Mouse (Mus musculus) E14TG2a.4 (cell line): Measurements from ENCODE around the gene Eps8.

Experiments used
- H3K27me3 ChIP-seq: 2 replicates; pipeline ENCODE4 v1.6.1; 2014; ENCODE audit warnings: low read length, control low read depth; ENCODE audit not compliant: insufficient read depth
- H3K36me3 ChIP-seq: 2 replicates; pipeline ENCODE4 v1.6.1; 2014; ENCODE audit warnings: low read length, control low read depth; ENCODE audit not compliant: insufficient read depth
- H3K4me1 ChIP-seq: replicated peaks from 2 replicates; pipeline ENCODE4 v1.6.1; 2014; ENCODE audit warnings: low read depth, low read length, control low read depth
- H3K4me3 ChIP-seq: replicated peaks from 2 replicates; pipeline ENCODE4 v1.5.1; 2014; ENCODE audit warnings: mild to moderate bottlenecking, low read length
- H3K9me3 ChIP-seq: 2 replicates; pipeline ENCODE4 v1.6.1; 2014; ENCODE audit warnings: low read length, control low read depth
- CTCF ChIP-seq: conservative IDR thresholded peaks from 2 replicates; pipeline ENCODE4 v1.5.1; 2014; ENCODE audit warnings: low read length
- NANOG ChIP-seq: IDR thresholded peaks from 2 replicates; pipeline ENCODE4 v1.6.1; 2014; ENCODE audit warnings: borderline replicate concordance, low read length, mixed read lengths
- POU5F1 ChIP-seq: IDR thresholded peaks from 2 replicates; pipeline ENCODE4 v1.6.1; 2014; ENCODE audit warnings: low read length, borderline replicate concordance

Eps8 gene

GRCm38 (mm10) chr6:137643814-137644213 lies 10.9 kb downstream of the Eps8 start:
- no peaks in the 10 kb centered on the region for H3K9me3 ChIP-seq
- peaks cover 10% of the 10 kb centered on the region for H3K4me1 ChIP-seq
- H3K36me3 ChIP-seq: no peaks in the 10 kb centered on the region
- peaks cover 11% of the 10 kb centered on the region; the same call in 1 of the 2 replicates for H3K27me3 ChIP-seq
- TF ChIP-seq CTCF (no peak), NANOG (no peak), POU5F1 (no peak)
- H3K4me3 ChIP-seq: no peak overlapping the region

GRCm38 (mm10) chr6:137641642-137642041 lies 13.0 kb downstream of the Eps8 start:
- Histone ChIP-seq H3K4me3 (no peak overlapping the region), H3K4me1 (peaks cover 2% of the 10 kb centered on the region; the same call in 1 of the 2 replicates), H3K36me3 (no peaks in the 10 kb centered on the region), H3K27me3 (peaks cover 2% of the 10 kb centered on the region; the same call in 1 of the 2 replicates), H3K9me3 (no peaks in the 10 kb centered on the region)
- TF ChIP-seq POU5F1 (no peak), CTCF (no peak), NANOG (no peak)

- no peak overlapping the region for H3K4me3 ChIP-seq
- H3K9me3 ChIP-seq: no peaks in the 10 kb centered on the region
- H3K27me3 ChIP-seq: no peaks in the 10 kb centered on the region
- TF ChIP-seq POU5F1: no peak
- TF ChIP-seq NANOG: no peak
- no peaks in the 10 kb centered on the region for H3K36me3 ChIP-seq
- peaks cover 2% of the 10 kb centered on the region; the same call in 1 of the 2 replicates for H3K4me1 ChIP-seq
Observed at GRCm38 (mm10) chr6:137638834-137639567, 15.7 kb downstream of the Eps8 start.

GRCm38 (mm10) chr6:137637443-137637842 lies 17.2 kb downstream of the Eps8 start:
- Histone ChIP-seq H3K4me1 (peaks cover 2% of the 10 kb centered on the region; the same call in 1 of the 2 replicates), H3K4me3 (no peak overlapping the region), H3K9me3 (no peaks in the 10 kb centered on the region), H3K27me3 (no peaks in the 10 kb centered on the region), H3K36me3 (no peaks in the 10 kb centered on the region)
- no peak for TF ChIP-seq CTCF
- TF ChIP-seq NANOG: no peak
- no peak for TF ChIP-seq POU5F1

GRCm38 (mm10) chr6:137636131-137636530 lies 18.5 kb downstream of the Eps8 start:
- H3K36me3 ChIP-seq: no peaks in the 10 kb centered on the region
- TF ChIP-seq NANOG: no peak
- no peak for TF ChIP-seq CTCF
- TF ChIP-seq POU5F1: no peak
- H3K4me1 ChIP-seq: no peaks in the 10 kb centered on the region
- H3K4me3 ChIP-seq: no peak overlapping the region
- no peaks in the 10 kb centered on the region for H3K9me3 ChIP-seq
- no peaks in the 10 kb centered on the region for H3K27me3 ChIP-seq

- TF ChIP-seq POU5F1 (no peak), NANOG (no peak), CTCF (no peak)
- H3K4me1 ChIP-seq: peaks cover 10% of the 10 kb centered on the region; the same call in 1 of the 2 replicates
- H3K4me3 ChIP-seq: no peak overlapping the region
- H3K36me3 ChIP-seq: no peaks in the 10 kb centered on the region
- no peaks in the 10 kb centered on the region for H3K27me3 ChIP-seq
- no peaks in the 10 kb centered on the region for H3K9me3 ChIP-seq
Observed at GRCm38 (mm10) chr6:137633626-137634025, 21.1 kb downstream of the Eps8 start.

GRCm38 (mm10) chr6:137633121-137633520 lies 21.6 kb downstream of the Eps8 start:
- H3K9me3 ChIP-seq: no peaks in the 10 kb centered on the region
- no peaks in the 10 kb centered on the region for H3K27me3 ChIP-seq
- TF ChIP-seq CTCF (no peak), POU5F1 (no peak)
- peaks cover 10% of the 10 kb centered on the region; the same call in 1 of the 2 replicates for H3K4me1 ChIP-seq
- H3K36me3 ChIP-seq: no peaks in the 10 kb centered on the region
- no peak overlapping the region for H3K4me3 ChIP-seq

GRCm38 (mm10) chr6:137630387-137630786 lies 24.3 kb downstream of the Eps8 start:
- peaks cover 10% of the 10 kb centered on the region; the same call in 1 of the 2 replicates for H3K4me1 ChIP-seq
- TF ChIP-seq POU5F1 (no peak), CTCF (no peak), NANOG (no peak)
- H3K4me3 ChIP-seq: no peak overlapping the region
- no peaks in the 10 kb centered on the region for H3K9me3 ChIP-seq
- no peaks in the 10 kb centered on the region for H3K27me3 ChIP-seq
- no peaks in the 10 kb centered on the region for H3K36me3 ChIP-seq

GRCm38 (mm10) chr6:137629603-137630231 lies 25.0 kb downstream of the Eps8 start:
- H3K36me3 ChIP-seq: no peaks in the 10 kb centered on the region
- H3K9me3 ChIP-seq: no peaks in the 10 kb centered on the region
- H3K27me3 ChIP-seq: no peaks in the 10 kb centered on the region
- TF ChIP-seq CTCF (no peak), POU5F1 (no peak), NANOG (no peak)
- peaks cover 10% of the 10 kb centered on the region; the same call in 1 of the 2 replicates for H3K4me1 ChIP-seq
- no peak overlapping the region for H3K4me3 ChIP-seq
